Mouse (Mus musculus) lung, embryonic 15.5 days (tissue): ENCODE data around the gene Sohlh2. TPM values are rescaled to one million over a fixed set of nuclear protein-coding genes. Genes with fewer than 3 reads are reported as not detected.

Source experiments
- ATAC-seq: fragments of 200-750 bp; cut with Nextera tagmentation; 2 replicates; pipeline ENCODE4 v1.8.0; 2017; ENCODE audit warnings: moderate number of reproducible peaks, borderline replicate concordance; ENCODE audit not compliant: low FRiP score, low TSS enrichment; ENCODE audit errors: extremely low read depth
- H3K27ac ChIP-seq: fragments of 300-500 bp; sonication (generic); 2 replicates; pipeline ENCODE4 v1.5.1; 2015; ENCODE audit warnings: moderate library complexity, mild to moderate bottlenecking, inconsistent platforms
- H3K27me3 ChIP-seq: fragments of 300-500 bp; sonication (generic); 2 replicates; pipeline ENCODE4 v1.6.1; 2015; ENCODE audit warnings: inconsistent platforms
- H3K36me3 ChIP-seq: fragments of 300-500 bp; sonication (generic); 2 replicates; pipeline ENCODE4 v1.6.1; 2015; ENCODE audit warnings: inconsistent platforms
- H3K4me1 ChIP-seq: fragments of 300-500 bp; sonication (generic); 2 replicates; pipeline ENCODE4 v1.6.1; 2015; ENCODE audit warnings: inconsistent platforms
- H3K4me2 ChIP-seq: fragments of 300-500 bp; sonication (generic); 2 replicates; pipeline ENCODE4 v1.6.1; 2015; ENCODE audit warnings: inconsistent platforms, mild to moderate bottlenecking, moderate library complexity
- H3K4me3 ChIP-seq: fragments of 300-500 bp; sonication (generic); 2 replicates; pipeline ENCODE4 v1.5.1; 2015; ENCODE audit warnings: mild to moderate bottlenecking, inconsistent platforms
- H3K9ac ChIP-seq: fragments of 300-500 bp; sonication (generic); 2 replicates; pipeline ENCODE4 v1.6.1; 2015; ENCODE audit warnings: inconsistent platforms
- H3K9me3 ChIP-seq: fragments of 300-500 bp; sonication (generic); 2 replicates; pipeline ENCODE4 v1.6.1; 2016; ENCODE audit warnings: inconsistent platforms
- WGBS: fragments of 180-500 bp; shearing (Covaris S2); methylation state at CpG from one replicate; pipeline ENCODE4 v1.1.7; 2015; 5-methylcytosine and 5-hydroxymethylcytosine counted together
- polyA plus RNA-seq: library from polyadenylated mRNA; unstranded; fragments of >200 nt; fragmentation: Nextera tagmentation; extraction: Ambion mirVana; gene quantifications from 2 replicates; pipeline ENCODE4 v1.2.1, GENCODE M21; 2015

The Sohlh2 gene
- polyA plus RNA-seq, 1 experiment from 2014 or later: 0.12 TPM

- Histone ChIP-seq H3K36me3 (no peaks in the 10 kb centered on the region), H3K27ac (no peak overlapping the region), H3K9ac (no peak overlapping the region), H3K4me1 (0 out of 2 replicates have a peak, but pooled peaks cover 3% of the 10 kb centered on the region), H3K9me3 (no peaks in the 10 kb centered on the region), H3K27me3 (no peaks in the 10 kb centered on the region), H3K4me3 (no peak overlapping the region), H3K4me2 (no peak overlapping the region)
- 8% methylated on average over 2 of the region's 2 CpGs for WGBS
- ATAC-seq: peak; percentile 46; the same call in 1 of the 2 replicates
Measured at GRCm38 (mm10) chr3:55212254-55212653, 30.4 kb downstream of the Sohlh2 start.

GRCm38 (mm10) chr3:55213785-55214184 is 32.0 kb downstream of the Sohlh2 start:
- no peak for ATAC-seq
- H3K4me1 ChIP-seq: 0 out of 2 replicates have a peak, but pooled peaks cover 3% of the 10 kb centered on the region
- no peak overlapping the region for H3K9ac ChIP-seq
- H3K4me2 ChIP-seq: no peak overlapping the region
- H3K36me3 ChIP-seq: no peaks in the 10 kb centered on the region
- H3K9me3 ChIP-seq: no peaks in the 10 kb centered on the region
- H3K27me3 ChIP-seq: no peaks in the 10 kb centered on the region
- H3K4me3 ChIP-seq: no peak overlapping the region
- no peak overlapping the region for H3K27ac ChIP-seq
- 36% methylated on average over 4 of the region's 4 CpGs for WGBS

- no peak for ATAC-seq
- no peaks in the 10 kb centered on the region for H3K9me3 ChIP-seq
- no peak overlapping the region for H3K4me2 ChIP-seq
- 0 out of 2 replicates have a peak, but pooled peaks cover 3% of the 10 kb centered on the region for H3K4me1 ChIP-seq
- H3K9ac ChIP-seq: no peak overlapping the region
- 76% methylated on average over 6 of the region's 6 CpGs for WGBS
- H3K27ac ChIP-seq: no peak overlapping the region
- no peaks in the 10 kb centered on the region for H3K36me3 ChIP-seq
- H3K27me3 ChIP-seq: no peaks in the 10 kb centered on the region
- no peak overlapping the region for H3K4me3 ChIP-seq
Measured at GRCm38 (mm10) chr3:55214413-55214812, 32.6 kb downstream of the Sohlh2 start.

GRCm38 (mm10) chr3:55222502-55222901 is 40.7 kb downstream of the Sohlh2 start:
- no peaks in the 10 kb centered on the region for H3K36me3 ChIP-seq
- H3K27ac ChIP-seq: no peak overlapping the region
- H3K4me2 ChIP-seq: no peak overlapping the region
- no peaks in the 10 kb centered on the region for H3K9me3 ChIP-seq
- no peak overlapping the region for H3K9ac ChIP-seq
- no peaks in the 10 kb centered on the region for H3K27me3 ChIP-seq
- no peak for ATAC-seq
- 90% methylated on average over 1 of the region's 2 CpGs for WGBS
- H3K4me1 ChIP-seq: 0 out of 2 replicates have a peak, but pooled peaks cover 6% of the 10 kb centered on the region
- no peak overlapping the region for H3K4me3 ChIP-seq

GRCm38 (mm10) chr3:55223862-55224261 is 42.0 kb downstream of the Sohlh2 start:
- Histone ChIP-seq H3K4me2 (no peak overlapping the region), H3K27ac (no peak overlapping the region), H3K4me1 (0 out of 2 replicates have a peak, but pooled peaks cover 6% of the 10 kb centered on the region), H3K4me3 (no peak overlapping the region), H3K9me3 (no peaks in the 10 kb centered on the region), H3K36me3 (no peaks in the 10 kb centered on the region), H3K27me3 (no peaks in the 10 kb centered on the region), H3K9ac (no peak overlapping the region)
- no peak for ATAC-seq
- 66% methylated on average over 3 of the region's 3 CpGs for WGBS

- Histone ChIP-seq H3K27me3 (no peaks in the 10 kb centered on the region), H3K4me2 (peak overlapping the region; percentile 10; the same call in 1 of the 2 replicates), H3K9ac (no peak overlapping the region), H3K36me3 (no peaks in the 10 kb centered on the region), H3K27ac (no peak overlapping the region), H3K4me1 (0 out of 2 replicates have a peak, but pooled peaks cover 6% of the 10 kb centered on the region), H3K9me3 (no peaks in the 10 kb centered on the region), H3K4me3 (no peak overlapping the region)
- no peak for ATAC-seq
- WGBS: 30% methylated on average over 18 of the region's 18 CpGs
Measured at GRCm38 (mm10) chr3:55226501-55227213, 44.8 kb downstream of the Sohlh2 start.

- no peaks in the 10 kb centered on the region for H3K27me3 ChIP-seq
- H3K27ac ChIP-seq: no peak overlapping the region
- H3K4me2 ChIP-seq: peak overlapping the region; percentile 10; the same call in 1 of the 2 replicates
- H3K36me3 ChIP-seq: no peaks in the 10 kb centered on the region
- no peak for ATAC-seq
- no peak overlapping the region for H3K9ac ChIP-seq
- WGBS: 26% methylated on average over 4 of the region's 4 CpGs
- H3K9me3 ChIP-seq: no peaks in the 10 kb centered on the region
- 0 out of 2 replicates have a peak, but pooled peaks cover 6% of the 10 kb centered on the region for H3K4me1 ChIP-seq
- H3K4me3 ChIP-seq: no peak overlapping the region
Measured at GRCm38 (mm10) chr3:55227214-55227581, 45.4 kb downstream of the Sohlh2 start.

- H3K27ac ChIP-seq: no peak within 1 kb of the TSS
- H3K9me3 ChIP-seq: no peaks in the 10 kb centered on the region
- ATAC-seq: peak; percentile 7; the same call in 1 of the 2 replicates
- H3K9ac ChIP-seq: peak within 1 kb of the TSS; percentile 43
- H3K4me2 ChIP-seq: peak within 1 kb of the TSS; percentile 96
- H3K27me3 ChIP-seq: peaks cover 28% of the 10 kb centered on the region
- WGBS: 36% methylated on average over 10 of the region's 10 CpGs
- peak within 1 kb of the TSS; percentile 51 for H3K4me3 ChIP-seq
- H3K4me1 ChIP-seq: peaks cover 19% of the 10 kb centered on the region
- no peaks in the 10 kb centered on the region for H3K36me3 ChIP-seq
Measured at GRCm38 (mm10) chr3:55241730-55242421, 60.0 kb downstream of the Sohlh2 start, which contains the start of gene Dclk1. Gene Dclk1 (plus strand): TSS chr3:55242364.

GRCm38 (mm10) chr3:55242422-55243055 is 60.7 kb downstream of the Sohlh2 start:
- Histone ChIP-seq H3K4me2 (peak overlapping the region; percentile 96), H3K36me3 (no peaks in the 10 kb centered on the region), H3K4me1 (peaks cover 19% of the 10 kb centered on the region), H3K27me3 (peaks cover 28% of the 10 kb centered on the region), H3K4me3 (peak overlapping the region; percentile 51), H3K9ac (peak overlapping the region; percentile 43), H3K27ac (no peak overlapping the region), H3K9me3 (no peaks in the 10 kb centered on the region)
- ATAC-seq: peak; percentile 87
- whole genome bisulfite sequencing: under 1% methylated on average over 44 of the region's 45 CpGs

- H3K27me3 ChIP-seq: peaks cover 28% of the 10 kb centered on the region
- no peaks in the 10 kb centered on the region for H3K36me3 ChIP-seq
- peak overlapping the region; percentile 51 for H3K4me3 ChIP-seq
- no peak overlapping the region for H3K27ac ChIP-seq
- peak overlapping the region; percentile 96 for H3K4me2 ChIP-seq
- H3K4me1 ChIP-seq: peaks cover 19% of the 10 kb centered on the region
- no peaks in the 10 kb centered on the region for H3K9me3 ChIP-seq
- WGBS: 3% methylated on average over 8 of the region's 8 CpGs
- ATAC-seq: peak; percentile 16; the same call in 1 of the 2 replicates
- H3K9ac ChIP-seq: peak overlapping the region; percentile 43
Measured at GRCm38 (mm10) chr3:55243056-55243471, 61.2 kb downstream of the Sohlh2 start.

- no peak overlapping the region for H3K4me3 ChIP-seq
- ATAC-seq: no peak
- H3K9me3 ChIP-seq: no peaks in the 10 kb centered on the region
- WGBS: 70% methylated on average over 6 of the region's 6 CpGs
- H3K4me2 ChIP-seq: no peak overlapping the region
- no peak overlapping the region for H3K27ac ChIP-seq
- H3K4me1 ChIP-seq: peaks cover 25% of the 10 kb centered on the region
- H3K36me3 ChIP-seq: no peaks in the 10 kb centered on the region
- H3K9ac ChIP-seq: no peak overlapping the region
- peaks cover 28% of the 10 kb centered on the region for H3K27me3 ChIP-seq
Measured at GRCm38 (mm10) chr3:55244087-55244486, 62.3 kb downstream of the Sohlh2 start.
